Mouse (Mus musculus): ENCODE measurements around the gene Carmil1.

- TF ChIP-seq TAL1 (IDR thresholded peaks at IDR 0.05; ENCODE audit: low read length), result no peak
- no peak for TF ChIP-seq GATA1 (IDR thresholded peaks at IDR 0.05; ENCODE audit: low read length)
Measured at GRCm38 (mm10) chr13:24328036-24328817, 47.6 kb upstream of the Carmil1 start.

All from erythroblast, embryonic 14.5 days (primary cell).